Mouse (Mus musculus) right cerebral cortex, postnatal 25 days (tissue): ENCODE results near the gene Krt7.

Experiments used
- DNase-seq: peaks from one replicate; pipeline ENCODE4 v3.0.0; 2022

Gene Krt7

GRCm38 (mm10) chr15:101378646-101379045 is 32.2 kb upstream of the Krt7 start:
- no peak for DNase-seq

- no peak for DNase-seq
Observed at GRCm38 (mm10) chr15:101381758-101382157, 29.1 kb upstream of the Krt7 start.

- DNase-seq, result no peak
Observed at GRCm38 (mm10) chr15:101382811-101383210, 28.0 kb upstream of the Krt7 start.

- no peak for DNase-seq
Observed at GRCm38 (mm10) chr15:101384610-101385009, 26.2 kb upstream of the Krt7 start.

GRCm38 (mm10) chr15:101385064-101385463 is 25.8 kb upstream of the Krt7 start:
- DNase-seq, result peak; percentile 23

GRCm38 (mm10) chr15:101387176-101387575 is 23.7 kb upstream of the Krt7 start:
- DNase-seq, result no peak

GRCm38 (mm10) chr15:101388034-101388541 is 22.8 kb upstream of the Krt7 start:
- DNase-seq, result peak; percentile 29

- no peak for DNase-seq
Observed at GRCm38 (mm10) chr15:101390203-101390602, 20.6 kb upstream of the Krt7 start.

- DNase-seq, result no peak
Observed at GRCm38 (mm10) chr15:101392251-101392650, 18.6 kb upstream of the Krt7 start.

- DNase-seq, result no peak
Observed at GRCm38 (mm10) chr15:101394908-101395307, 15.9 kb upstream of the Krt7 start.

GRCm38 (mm10) chr15:101396466-101396865 is 14.4 kb upstream of the Krt7 start:
- no peak for DNase-seq

- DNase-seq, result no peak
Observed at GRCm38 (mm10) chr15:101396921-101397320, 13.9 kb upstream of the Krt7 start.

GRCm38 (mm10) chr15:101397683-101398082 is 13.2 kb upstream of the Krt7 start:
- no peak for DNase-seq

- no peak for DNase-seq
Observed at GRCm38 (mm10) chr15:101398269-101398668, 12.6 kb upstream of the Krt7 start.

GRCm38 (mm10) chr15:101412188-101412587 is 1.3 kb downstream of the Krt7 start:
- no peak for DNase-seq

GRCm38 (mm10) chr15:101413916-101414635 is 3.2 kb downstream of the Krt7 start:
- DNase-seq, result no peak

- no peak for DNase-seq
Observed at GRCm38 (mm10) chr15:101414807-101415565, 4.1 kb downstream of the Krt7 start.

- no peak for DNase-seq
Observed at GRCm38 (mm10) chr15:101418950-101419349, 8.1 kb downstream of the Krt7 start.

GRCm38 (mm10) chr15:101420903-101421302 is 10.1 kb downstream of the Krt7 start:
- no peak for DNase-seq

GRCm38 (mm10) chr15:101424914-101425313 is 14.1 kb downstream of the Krt7 start:
- DNase-seq, result no peak

GRCm38 (mm10) chr15:101436611-101437010 is 25.8 kb downstream of the Krt7 start:
- DNase-seq, result no peak

- no peak for DNase-seq
Observed at GRCm38 (mm10) chr15:101438555-101438954, 27.7 kb downstream of the Krt7 start, which contains the start of gene Krt87. Krt87 (minus strand) TSS chr15:101438804.

GRCm38 (mm10) chr15:101440837-101441236 is 30.0 kb downstream of the Krt7 start:
- no peak for DNase-seq

- DNase-seq, result no peak
Observed at GRCm38 (mm10) chr15:101446572-101446971, 35.7 kb downstream of the Krt7 start.
